In the genomic region with DNA sequence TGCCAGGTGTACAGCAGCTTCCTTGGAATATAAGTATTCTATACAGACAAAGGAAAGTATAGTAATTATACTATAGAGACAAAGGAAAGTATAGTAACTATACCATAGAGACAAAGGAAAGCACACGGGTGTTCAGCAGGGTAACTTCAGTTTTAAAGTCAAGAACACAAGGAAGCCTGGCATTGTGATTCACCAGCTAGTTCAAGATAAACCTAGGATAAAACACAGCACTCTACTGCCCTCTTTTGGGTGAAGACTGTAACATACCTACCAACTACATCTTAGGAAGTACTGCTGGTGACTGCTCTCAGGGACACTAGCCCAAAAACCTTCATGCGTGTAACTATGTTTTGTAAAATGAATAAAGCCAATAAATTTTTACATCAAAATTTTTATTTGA, we compare ENCODE assay signal across 9 mouse cellular contexts. TPM values are rescaled to one million over a fixed set of nuclear protein-coding genes. Genes with fewer than 3 reads are reported as not detected.
DNase-seq lines count a peak whose midpoint lies in the region; ATAC-seq and TF ChIP-seq lines count a peak whose summit lies in the region.
"Had no signal": no experiment of that assay in that cellular context is flagged by ENCODE, and none has a peak within 500 bp of the region (broad histone marks: within the 10 kb centered on the region; RNA-seq: fewer than 3 reads in every experiment).

No protein-coding gene starts in this region.

- TF ChIP-seq CTCF in brain, embryonic 14.5 days (IDR thresholded peaks at IDR 0.05; ENCODE audit: borderline replicate concordance, extremely low read depth, insufficient read depth, insufficient read length), result peak; percentile 58; the same call in 1 of the 2 replicates
- peak; percentile 82 for TF ChIP-seq CTCF in lung, embryonic 14.5 days (IDR thresholded peaks at IDR 0.05; ENCODE audit: low read depth)

- no peaks in the 10 kb centered on the region for H3K9me3 ChIP-seq in forebrain, embryonic 12.5 days
- no peaks in the 10 kb centered on the region for H3K9me3 ChIP-seq in intestine, embryonic 14.5 days (ENCODE audit: control insufficient read depth, low read length)
- H3K9me3 ChIP-seq in lung, embryonic 14.5 days (ENCODE audit: low read depth, low read length), result no peaks in the 10 kb centered on the region
- H3K9me3 ChIP-seq: limb, embryonic 15.5 days had no signal

- no peak overlapping the region for H3K4me3 ChIP-seq in forebrain, embryonic 12.5 days (replicated peaks)
- H3K4me3 ChIP-seq in intestine, embryonic 14.5 days (ENCODE audit: low read depth, low read length), result no peak overlapping the region
- H3K4me3 ChIP-seq in lung, embryonic 14.5 days (ENCODE audit: low read depth, low read length), result no peak overlapping the region
- H3K4me3 ChIP-seq: limb, embryonic 15.5 days had no signal

- peaks cover 7% of the 10 kb centered on the region; the same call in 1 of the 2 replicates for H3K4me1 ChIP-seq in forebrain, embryonic 12.5 days
- no peaks in the 10 kb centered on the region for H3K4me1 ChIP-seq in intestine, embryonic 14.5 days (replicated peaks; ENCODE audit: control insufficient read depth, insufficient read depth, low read length)
- H3K4me1 ChIP-seq in lung, embryonic 14.5 days (ENCODE audit: insufficient read depth), result no peaks in the 10 kb centered on the region; the same call in 1 of the 2 replicates
- H3K4me1 ChIP-seq: limb, embryonic 15.5 days had no signal

- peak; percentile 79 for ATAC-seq in forebrain, embryonic 12.5 days (ENCODE audit: low FRiP score)
- peak; percentile 83 for ATAC-seq in intestine, embryonic 14.5 days (replicated peaks; ENCODE audit: low FRiP score, low TSS enrichment, low read depth)
- ATAC-seq in lung, embryonic 14.5 days (ENCODE audit: insufficient read depth), result peak; percentile 65

- H3K27ac ChIP-seq in forebrain, embryonic 12.5 days, result no peak overlapping the region
- no peak overlapping the region for H3K27ac ChIP-seq in intestine, embryonic 14.5 days (ENCODE audit: low read depth)
- no peak overlapping the region for H3K27ac ChIP-seq in lung, embryonic 14.5 days (ENCODE audit: low read depth)
- H3K27ac ChIP-seq: limb, embryonic 15.5 days had no signal

- WGBS in forebrain, embryonic 12.5 days, result 33% methylated on average over 2 of the region's 2 CpGs
- 26% methylated on average over 2 of the region's 2 CpGs for WGBS in intestine, embryonic 14.5 days
- WGBS in lung, embryonic 14.5 days, result 16% methylated on average over 2 of the region's 2 CpGs

- no peaks in the 10 kb centered on the region for H3K27me3 ChIP-seq in forebrain, embryonic 12.5 days
- H3K27me3 ChIP-seq in intestine, embryonic 14.5 days (replicated peaks; ENCODE audit: control insufficient read depth, insufficient read depth, low read length), result no peaks in the 10 kb centered on the region
- no peaks in the 10 kb centered on the region for H3K27me3 ChIP-seq in lung, embryonic 14.5 days (ENCODE audit: insufficient read depth, low read length)
- H3K27me3 ChIP-seq: limb, embryonic 15.5 days had no signal

- H3K36me3 ChIP-seq in forebrain, embryonic 12.5 days (replicated peaks), result peaks cover 39% of the 10 kb centered on the region
- H3K36me3 ChIP-seq in intestine, embryonic 14.5 days (ENCODE audit: control insufficient read depth, insufficient read depth, low read length), result peaks cover 36% of the 10 kb centered on the region
- H3K36me3 ChIP-seq in lung, embryonic 14.5 days (ENCODE audit: insufficient read depth), result peaks cover 45% of the 10 kb centered on the region

- H3K4me2 ChIP-seq in forebrain, embryonic 12.5 days, result no peak overlapping the region
- no peak overlapping the region for H3K4me2 ChIP-seq in intestine, embryonic 14.5 days (ENCODE audit: low read length)
- no peak overlapping the region for H3K4me2 ChIP-seq in lung, embryonic 14.5 days
- H3K4me2 ChIP-seq: limb, embryonic 15.5 days had no signal

- DNase-seq in frontal cortex, postnatal 36 days (ENCODE audit: low spot score in 2 of 2), result peak; percentile 15 to 80
- DNase-seq in frontal cortex, postnatal 10 days (ENCODE audit: low spot score in 2 of 2), result no peak
- peak; percentile 68 for DNase-seq in A20 (ENCODE audit: low read depth, low spot score)
- peak; percentile 95 for DNase-seq in brain, embryonic 14.5 days (ENCODE audit: low read depth)
- DNase-seq in intestine, embryonic 14.5 days (ENCODE audit: low spot score), result no peak
- peak; percentile 95 for DNase-seq in lung, embryonic 14.5 days
- DNase-seq in skeletal muscle tissue, adult 2 months (ENCODE audit: low read depth, low spot score), result peak; percentile 78

- no peak overlapping the region for H3K9ac ChIP-seq in forebrain, embryonic 12.5 days
- no peak overlapping the region for H3K9ac ChIP-seq in intestine, embryonic 14.5 days (ENCODE audit: low read length)
- no peak overlapping the region for H3K9ac ChIP-seq in lung, embryonic 14.5 days
- H3K9ac ChIP-seq: limb, embryonic 15.5 days had no signal

- TF ChIP-seq POLR2A in brain, embryonic 14.5 days (IDR thresholded peaks at IDR 0.05; ENCODE audit: borderline replicate concordance, extremely low read depth, insufficient read depth, insufficient read length, poor library complexity, severe bottlenecking), result no peak

RNA-seq across cellular contexts. Expression of a gene that starts 14.9 kb away (rescaled TPM):
- polyA plus RNA-seq in brain, embryonic 14.5 days (2012; rRNA removed), result 8.9 and 12.2 TPM in 2 replicates
- polyA plus RNA-seq in forebrain, embryonic 12.5 days (2016; fragmentation: Nextera tagmentation; extraction: Ambion mirVana), result 13.3 and 13.8 TPM in 2 replicates
- 12.1 and 12.2 TPM in 2 replicates for polyA plus RNA-seq in intestine, embryonic 14.5 days (2014; fragmentation: Nextera tagmentation; extraction: Ambion mirVana)
- 7.9 and 8.5 TPM in 2 replicates for polyA plus RNA-seq in lung, embryonic 14.5 days (2014; fragmentation: Nextera tagmentation; extraction: Ambion mirVana)

RNA-seq across cellular contexts. Expression of a gene that starts 15.3 kb away (rescaled TPM):
- 15.9 and 30.7 TPM in 2 replicates for polyA plus RNA-seq in brain, embryonic 14.5 days (2012; rRNA removed)
- polyA plus RNA-seq in forebrain, embryonic 12.5 days (2016; fragmentation: Nextera tagmentation; extraction: Ambion mirVana), result 29.4 and 31.2 TPM in 2 replicates
- 18.6 and 19.3 TPM in 2 replicates for polyA plus RNA-seq in intestine, embryonic 14.5 days (2014; fragmentation: Nextera tagmentation; extraction: Ambion mirVana)
- 20.2 and 21.9 TPM in 2 replicates for polyA plus RNA-seq in lung, embryonic 14.5 days (2014; fragmentation: Nextera tagmentation; extraction: Ambion mirVana)

RNA-seq across cellular contexts. Expression of a gene that starts 40.2 kb away (rescaled TPM):
- not detected in 2 replicates for polyA plus RNA-seq in brain, embryonic 14.5 days (2012; rRNA removed)
- polyA plus RNA-seq in forebrain, embryonic 12.5 days (2016; fragmentation: Nextera tagmentation; extraction: Ambion mirVana), result not detected in 2 replicates
- polyA plus RNA-seq in intestine, embryonic 14.5 days (2014; fragmentation: Nextera tagmentation; extraction: Ambion mirVana), result 0.13 TPM in 1 of 2 replicates, not detected in the other
- polyA plus RNA-seq in lung, embryonic 14.5 days (2014; fragmentation: Nextera tagmentation; extraction: Ambion mirVana), result 0.20 TPM in 1 of 2 replicates, not detected in the other

Comparison
In these comparisons a context has a peak if more than half of its experiments do, and no peak if none do; other contexts are left out.
1. DNase-seq: peak in frontal cortex, postnatal 36 days (2 of 2), A20 (single experiment), brain, embryonic 14.5 days (single experiment), lung, embryonic 14.5 days (single experiment) and skeletal muscle tissue, adult 2 months (single experiment); none in frontal cortex, postnatal 10 days (0 of 2) and intestine, embryonic 14.5 days (single experiment).
2. Peak in every context shown above with its lines, with median percentiles within 50 percentile points of each other: ATAC-seq.